Mouse (Mus musculus) myocyte (in vitro differentiated cells): Measurements from ENCODE around the gene 2310022A10Rik. TPM values are rescaled to one million over a fixed set of nuclear protein-coding genes. Genes with fewer than 3 reads are reported as not detected.

ENCODE experiments used
- H3K27me3 ChIP-seq: one replicate; pipeline ENCODE4 v1.6.1; 2011; ENCODE audit not compliant: control insufficient read depth, insufficient read depth, insufficient read length
- H3K36me3 ChIP-seq: one replicate; pipeline ENCODE4 v1.6.1; 2011; ENCODE audit not compliant: control insufficient read depth, insufficient read depth
- H3K4me2 ChIP-seq: one replicate; pipeline ENCODE4 v1.6.1; 2011; ENCODE audit warnings: low read depth, control low read depth
- H3K4me3 ChIP-seq: one replicate; pipeline ENCODE4 v1.5.1; 2011; ENCODE audit warnings: mild to moderate bottlenecking, control low read depth, moderate library complexity
- H3K79me2 ChIP-seq: one replicate; pipeline ENCODE4 v1.6.1; 2011; ENCODE audit not compliant: control insufficient read depth, insufficient read depth
- H3ac ChIP-seq: one replicate; pipeline ENCODE4 v1.6.1; 2011; ENCODE audit not compliant: control insufficient read depth, insufficient read length
- CEBPB ChIP-seq: IDR thresholded peaks from 2 replicates; pipeline ENCODE4 v1.6.1; 2011; ENCODE audit warnings: mild to moderate bottlenecking, moderate library complexity; ENCODE audit not compliant: poor library complexity, insufficient read depth, severe bottlenecking
- E2F4 ChIP-seq: IDR thresholded peaks from one replicate; pipeline ENCODE4 v1.6.1; 2011; ENCODE audit warnings: mild to moderate bottlenecking, control low read depth, moderate library complexity; ENCODE audit not compliant: insufficient read depth
- MAX ChIP-seq: IDR thresholded peaks from one replicate; pipeline ENCODE4 v1.6.1; 2011; ENCODE audit warnings: low read depth, mild to moderate bottlenecking, control low read depth
- MYOD1 ChIP-seq, 3 experiments: IDR thresholded peaks; one replicate each; pipeline ENCODE4 v1.6.1; 2011; ENCODE audit warnings: control low read depth in 2 of 3, low read depth in 2 of 3, mild to moderate bottlenecking in 2 of 3, moderate library complexity in 1 of 3; ENCODE audit not compliant: insufficient read length in 2 of 3, control insufficient read depth in 1 of 3
- MYOG ChIP-seq, 3 experiments: IDR thresholded peaks; one replicate each; pipeline ENCODE4 v1.6.1; 2011; ENCODE audit warnings: control low read depth in 2 of 3, low read depth in 2 of 3, mild to moderate bottlenecking in 2 of 3; ENCODE audit not compliant: insufficient read length in 2 of 3, control insufficient read depth in 1 of 3, insufficient read depth in 1 of 3
- POLR2A ChIP-seq: IDR thresholded peaks from one replicate; pipeline ENCODE4 v1.6.1; 2011; ENCODE audit warnings: low read depth, mild to moderate bottlenecking, control low read depth, moderate library complexity; ENCODE audit not compliant: insufficient read length
- POLR2AphosphoS2 ChIP-seq: IDR thresholded peaks from one replicate; pipeline ENCODE4 v1.6.1; 2011; ENCODE audit warnings: low read depth, control low read depth; ENCODE audit not compliant: insufficient read length
- REST ChIP-seq: IDR thresholded peaks from one replicate; pipeline ENCODE4 v1.6.1; 2011; ENCODE audit warnings: mild to moderate bottlenecking, control low read depth, moderate library complexity; ENCODE audit not compliant: insufficient read depth, insufficient read length
- SRF ChIP-seq: IDR thresholded peaks from one replicate; pipeline ENCODE4 v1.6.1; 2011; ENCODE audit warnings: low read depth; ENCODE audit not compliant: control insufficient read depth, insufficient read length
- TCF12 ChIP-seq: IDR thresholded peaks from one replicate; pipeline ENCODE4 v1.6.1; 2011; ENCODE audit warnings: mild to moderate bottlenecking, control low read depth; ENCODE audit not compliant: poor library complexity, insufficient read depth, severe bottlenecking
- TCF3 ChIP-seq: IDR thresholded peaks from one replicate; pipeline ENCODE4 v1.6.1; 2011; ENCODE audit warnings: low read depth, control low read depth; ENCODE audit not compliant: insufficient read length
- USF1 ChIP-seq: IDR thresholded peaks from one replicate; pipeline ENCODE4 v1.6.1; 2011; ENCODE audit warnings: low read depth, mild to moderate bottlenecking, control low read depth, moderate library complexity
- polyA plus RNA-seq: library from polyadenylated mRNA; unstranded; fragments of >200 nt; fragmentation: generic; extraction: Trizol; gene quantifications from one replicate; pipeline ENCODE4 v1.2.1, GENCODE M21; 2012; ENCODE audit warnings: missing spikeins

2310022A10Rik gene
- 35.5 TPM for polyA plus RNA-seq

GRCm38 (mm10) chr7:27552931-27553513, at the start of gene 2310022A10Rik, which contains the start of gene Pld3:
Gene 2310022A10Rik, plus strand, starts transcription at chr7:27553233.
Gene Pld3, minus strand, starts transcription at chr7:27553218.
- Histone ChIP-seq H3K4me2 (peak within 1 kb of the TSS; percentile 91), H3K4me3 (peak within 1 kb of the TSS; percentile 86), H3K79me2 (peaks cover 33% of the 10 kb centered on the region), H3K36me3 (peaks cover 4% of the 10 kb centered on the region), H3ac (peak within 1 kb of the TSS; percentile 69), H3K27me3 (no peaks in the 10 kb centered on the region)
- TF ChIP-seq TCF12 (no peak), MYOD1 (IDR thresholded peaks at IDR 0.05; ENCODE audit: control insufficient read depth in 1 of 3, insufficient read length in 2 of 3, low read depth in 2 of 3) (peak in 1 of 3 experiments; percentile 3), POLR2A (peak; percentile 66), E2F4 (no peak), POLR2AphosphoS2 (peak; percentile 80), CEBPB (no peak), SRF (peak; percentile 35), MYOG (IDR thresholded peaks at IDR 0.05; ENCODE audit: control insufficient read depth in 1 of 3, insufficient read depth in 1 of 3, insufficient read length in 2 of 3, low read depth in 2 of 3) (peak in 2 of 3 experiments; percentile 2 to 55), REST (no peak), MAX (no peak), USF1 (peak; percentile 81)

GRCm38 (mm10) chr7:27506765-27507370, 46.2 kb upstream of the 2310022A10Rik start:
- Histone ChIP-seq H3K36me3 (no peaks in the 10 kb centered on the region), H3ac (no peak overlapping the region), H3K4me3 (peak overlapping the region; percentile 34), H3K79me2 (peaks cover 5% of the 10 kb centered on the region), H3K27me3 (no peaks in the 10 kb centered on the region), H3K4me2 (peak overlapping the region; percentile 100)
- peak in 2 of 3 experiments; percentile 5 to 48 for TF ChIP-seq MYOG (IDR thresholded peaks at IDR 0.05; ENCODE audit: control insufficient read depth in 1 of 3, insufficient read depth in 1 of 3, insufficient read length in 2 of 3, low read depth in 2 of 3)
- no peak for TF ChIP-seq REST
- TF ChIP-seq MYOD1 (IDR thresholded peaks at IDR 0.05; ENCODE audit: control insufficient read depth in 1 of 3, insufficient read length in 2 of 3, low read depth in 2 of 3): peak in 1 of 3 experiments; percentile 34
- no peak for TF ChIP-seq CEBPB

- H3K36me3 ChIP-seq: no peaks in the 10 kb centered on the region
- peaks cover 5% of the 10 kb centered on the region for H3K79me2 ChIP-seq
- H3K4me3 ChIP-seq: peak overlapping the region; percentile 34
- peak overlapping the region; percentile 100 for H3K4me2 ChIP-seq
- no peak overlapping the region for H3ac ChIP-seq
- no peaks in the 10 kb centered on the region for H3K27me3 ChIP-seq
- peak; percentile 45 for TF ChIP-seq SRF
- TF ChIP-seq REST: no peak
- TF ChIP-seq POLR2A: peak; percentile 85
- TF ChIP-seq POLR2AphosphoS2: peak; percentile 95
- TF ChIP-seq TCF3: no peak
- no peak for TF ChIP-seq E2F4
Measured at GRCm38 (mm10) chr7:27507711-27508647, 45.1 kb upstream of the 2310022A10Rik start.

GRCm38 (mm10) chr7:27508648-27509005, 44.4 kb upstream of the 2310022A10Rik start:
- Histone ChIP-seq H3K36me3 (no peaks in the 10 kb centered on the region), H3K27me3 (no peaks in the 10 kb centered on the region), H3K4me3 (peak overlapping the region; percentile 34), H3K4me2 (peak overlapping the region; percentile 85), H3K79me2 (peaks cover 5% of the 10 kb centered on the region), H3ac (no peak overlapping the region)
- TF ChIP-seq POLR2A: no peak
- no peak for TF ChIP-seq SRF
- TF ChIP-seq E2F4: no peak
- no peak for TF ChIP-seq POLR2AphosphoS2
- no peak for TF ChIP-seq REST

GRCm38 (mm10) chr7:27510809-27511208, 42.2 kb upstream of the 2310022A10Rik start:
- no peak overlapping the region for H3K4me3 ChIP-seq
- no peaks in the 10 kb centered on the region for H3K27me3 ChIP-seq
- no peak for TF ChIP-seq MYOD1 (IDR thresholded peaks at IDR 0.05; ENCODE audit: control insufficient read depth in 1 of 3, insufficient read length in 2 of 3, low read depth in 2 of 3)
- no peak for TF ChIP-seq MYOG (IDR thresholded peaks at IDR 0.05; ENCODE audit: control insufficient read depth in 1 of 3, insufficient read depth in 1 of 3, insufficient read length in 2 of 3, low read depth in 2 of 3)
- TF ChIP-seq CEBPB: no peak
- no peak for TF ChIP-seq SRF
- TF ChIP-seq POLR2A: no peak
- TF ChIP-seq POLR2AphosphoS2: no peak
- TF ChIP-seq TCF3: no peak
- TF ChIP-seq TCF12: no peak
- TF ChIP-seq MAX: no peak
- TF ChIP-seq REST: no peak
- no peak for TF ChIP-seq E2F4
- TF ChIP-seq USF1: no peak
- peaks cover 5% of the 10 kb centered on the region for H3K79me2 ChIP-seq
- no peak overlapping the region for H3K4me2 ChIP-seq
- H3ac ChIP-seq: no peak overlapping the region
- H3K36me3 ChIP-seq: no peaks in the 10 kb centered on the region
